Mouse (Mus musculus) v-Abl transformed pro-B cells (cell line): ENCODE data around the gene Atp2c2.

Experiments used
- in situ Hi-C, 2 experiments: fragments of 400-800 bp; cut with MboI; formaldehyde crosslinking; loops; one replicate each; pipeline ENCODE4 v1.15.1; 2025; ENCODE audit not compliant: unreplicated experiment in 2 of 2

The Atp2c2 gene

GRCm38 (mm10) chr8:119802592-119802991, 102.8 kb downstream of the Atp2c2 start:
- in situ Hi-C loops: no loop called here

- in situ Hi-C loops: loop anchor here in 1 of 2 experiments (5.0 kb wide), 1 partner anchor 37 kb away; the partner anchor contains the start of gene Cotl1
Observed at GRCm38 (mm10) chr8:119805275-119805674, 105.5 kb downstream of the Atp2c2 start.

- in situ Hi-C loops: loop anchor here in 1 of 2 experiments (5.0 kb wide), 1 partner anchor 36 kb away; the partner anchor contains the start of gene Cotl1
Observed at GRCm38 (mm10) chr8:119806422-119807263, 106.8 kb downstream of the Atp2c2 start.
